Mouse (Mus musculus) bone marrow, adult 2 months (tissue): ENCODE data around the gene Tmem88. TPM values are rescaled to one million over a fixed set of nuclear protein-coding genes. Genes with fewer than 3 reads are reported as not detected.

Source experiments
- H3K27ac ChIP-seq: fragments of 200-500 bp; 2 replicates; pipeline ENCODE4 v1.5.1; 2012; ENCODE audit warnings: low read depth, mild to moderate bottlenecking, control low read depth, inconsistent platforms, low read length; ENCODE audit not compliant: control insufficient read depth, poor library complexity, insufficient read depth
- H3K4me1 ChIP-seq: fragments of 200-500 bp; 2 replicates; pipeline ENCODE4 v1.6.1; 2011; ENCODE audit warnings: low read length; ENCODE audit not compliant: control insufficient read depth, insufficient read depth
- H3K4me3 ChIP-seq: fragments of 200-500 bp; replicated peaks from 2 replicates; pipeline ENCODE3; 2011; ENCODE audit warnings: mild to moderate bottlenecking, low read depth, low read length, control low read depth; ENCODE audit not compliant: control insufficient read depth
- CTCF ChIP-seq: fragments of 200-500 bp; IDR thresholded peaks from 2 replicates; pipeline ENCODE4 v1.5.1; 2011; ENCODE audit warnings: low read length, control low read depth; ENCODE audit not compliant: control insufficient read depth, insufficient read depth
- POLR2A ChIP-seq: fragments of 200-500 bp; IDR thresholded peaks from 2 replicates; pipeline ENCODE4 v1.6.1; 2011; ENCODE audit warnings: low read depth, mild to moderate bottlenecking, control low read depth, low read length, borderline replicate concordance; ENCODE audit not compliant: control insufficient read depth
- WGBS: fragments of 180-500 bp; shearing (Covaris S2); methylation state at CpG from one replicate; pipeline ENCODE4 v1.1.7; 2018; 5-methylcytosine and 5-hydroxymethylcytosine counted together
- polyA plus RNA-seq: library from polyadenylated mRNA; stranded (reverse); fragments of >200 nt; gene quantifications from 2 replicates; pipeline ENCODE4 v1.2.4, GENCODE M21; 2011; ENCODE audit warnings: low replicate concordance; ENCODE audit not compliant: missing spikeins, insufficient read depth, insufficient read length

Tmem88 gene
- polyA plus RNA-seq, 1 experiment: 1.6 TPM

- no peak for TF ChIP-seq POLR2A
- TF ChIP-seq CTCF: no peak
- WGBS: under 1% methylated on average over 19 of the region's 19 CpGs
- Histone ChIP-seq H3K27ac (0 out of 2 replicates have a peak overlapping the region, but pooled peaks have one; percentile 1), H3K4me3 (peak overlapping the region; percentile 27), H3K4me1 (peaks cover 2% of the 10 kb centered on the region; the same call in 1 of the 2 replicates)
Observed at GRCm38 (mm10) chr11:69419443-69419812, 21.4 kb upstream of the Tmem88 start.

GRCm38 (mm10) chr11:69418481-69419442, 20.7 kb upstream of the Tmem88 start:
- H3K27ac ChIP-seq: peak overlapping the region; percentile 42
- peaks cover 2% of the 10 kb centered on the region; the same call in 1 of the 2 replicates for H3K4me1 ChIP-seq
- under 1% methylated on average over 45 of the region's 45 CpGs for WGBS
- H3K4me3 ChIP-seq: peak overlapping the region; percentile 38
- no peak for TF ChIP-seq CTCF
- TF ChIP-seq POLR2A: no peak

GRCm38 (mm10) chr11:69417449-69418384, 19.7 kb upstream of the Tmem88 start:
- peaks cover 3% of the 10 kb centered on the region; the same call in 1 of the 2 replicates for H3K4me1 ChIP-seq
- H3K27ac ChIP-seq: peak overlapping the region; percentile 42
- under 1% methylated on average over 39 of the region's 39 CpGs for WGBS
- no peak for TF ChIP-seq POLR2A
- no peak for TF ChIP-seq CTCF
- peak overlapping the region; percentile 38 for H3K4me3 ChIP-seq

GRCm38 (mm10) chr11:69416921-69417448, 19.0 kb upstream of the Tmem88 start:
- Histone ChIP-seq H3K4me3 (no peak overlapping the region), H3K27ac (no peak overlapping the region), H3K4me1 (peaks cover 4% of the 10 kb centered on the region; the same call in 1 of the 2 replicates)
- TF ChIP-seq POLR2A: no peak
- no peak for TF ChIP-seq CTCF
- WGBS: 32% methylated on average over 8 of the region's 8 CpGs

GRCm38 (mm10) chr11:69416509-69416908, 18.5 kb upstream of the Tmem88 start:
- TF ChIP-seq CTCF (no peak), POLR2A (no peak)
- WGBS: 1% methylated on average over 4 of the region's 4 CpGs
- Histone ChIP-seq H3K4me3 (no peak overlapping the region), H3K27ac (no peak overlapping the region), H3K4me1 (peaks cover 7% of the 10 kb centered on the region; the same call in 1 of the 2 replicates)

GRCm38 (mm10) chr11:69415668-69416451, 17.8 kb upstream of the Tmem88 start:
- WGBS: 3% methylated on average over 17 of the region's 25 CpGs

GRCm38 (mm10) chr11:69415327-69415667, 17.3 kb upstream of the Tmem88 start:
- Histone ChIP-seq H3K4me3 (peak overlapping the region; percentile 67), H3K4me1 (peaks cover 7% of the 10 kb centered on the region; the same call in 1 of the 2 replicates), H3K27ac (peak overlapping the region; percentile 94)
- no peak for TF ChIP-seq POLR2A
- peak; percentile 11; the same call in 1 of the 2 replicates for TF ChIP-seq CTCF
- 6% methylated on average over 3 of the region's 3 CpGs for WGBS

More at GRCm38 (mm10) chr11:69415668-69416451, 17.8 kb upstream of the Tmem88 start:
- Histone ChIP-seq H3K27ac (peak overlapping the region; percentile 94), H3K4me3 (peak overlapping the region; percentile 67), H3K4me1 (peaks cover 7% of the 10 kb centered on the region; the same call in 1 of the 2 replicates)
- TF ChIP-seq POLR2A (no peak; the same call in 1 of the 2 replicates), CTCF (no peak)
